Mouse (Mus musculus) brain, embryonic 14.5 days (tissue): ENCODE data around the gene Papolb.

Experiments used
- CTCF ChIP-seq: fragments of 200-500 bp; IDR thresholded peaks from 2 replicates; pipeline ENCODE4 v1.5.1; 2012; ENCODE audit warnings: inconsistent platforms, mild to moderate bottlenecking, moderate library complexity, borderline replicate concordance; ENCODE audit not compliant: insufficient read depth, insufficient read length; ENCODE audit errors: extremely low read depth
- POLR2A ChIP-seq: fragments of 200-500 bp; IDR thresholded peaks from 2 replicates; pipeline ENCODE4 v1.6.1; 2012; ENCODE audit warnings: mild to moderate bottlenecking, inconsistent platforms, borderline replicate concordance; ENCODE audit not compliant: poor library complexity, insufficient read depth, insufficient read length, severe bottlenecking; ENCODE audit errors: extremely low read depth

GRCm38 (mm10) chr5:142524711-142525464 is 5.0 kb downstream of the Papolb start:
- TF ChIP-seq CTCF (no peak), POLR2A (no peak)
